Mouse (Mus musculus) G1E-ER4 (cell line): ENCODE measurements around the gene Efna4. TPM values are rescaled to one million over a fixed set of nuclear protein-coding genes. Genes with fewer than 3 reads are reported as not detected.

Experiments
- GATA1 ChIP-seq: IDR thresholded peaks from one replicate; pipeline ENCODE4 v1.8.0; 2012; ENCODE audit warnings: low read length, inconsistent platforms
- polyA plus RNA-seq: library from polyadenylated mRNA; stranded (reverse); fragments of >175 nt; gene quantifications from 2 replicates; pipeline ENCODE4 v1.2.3, GENCODE M21; 2012

The Efna4 gene
- polyA plus RNA-seq, 1 experiment, result 0.04 TPM

DNA sequence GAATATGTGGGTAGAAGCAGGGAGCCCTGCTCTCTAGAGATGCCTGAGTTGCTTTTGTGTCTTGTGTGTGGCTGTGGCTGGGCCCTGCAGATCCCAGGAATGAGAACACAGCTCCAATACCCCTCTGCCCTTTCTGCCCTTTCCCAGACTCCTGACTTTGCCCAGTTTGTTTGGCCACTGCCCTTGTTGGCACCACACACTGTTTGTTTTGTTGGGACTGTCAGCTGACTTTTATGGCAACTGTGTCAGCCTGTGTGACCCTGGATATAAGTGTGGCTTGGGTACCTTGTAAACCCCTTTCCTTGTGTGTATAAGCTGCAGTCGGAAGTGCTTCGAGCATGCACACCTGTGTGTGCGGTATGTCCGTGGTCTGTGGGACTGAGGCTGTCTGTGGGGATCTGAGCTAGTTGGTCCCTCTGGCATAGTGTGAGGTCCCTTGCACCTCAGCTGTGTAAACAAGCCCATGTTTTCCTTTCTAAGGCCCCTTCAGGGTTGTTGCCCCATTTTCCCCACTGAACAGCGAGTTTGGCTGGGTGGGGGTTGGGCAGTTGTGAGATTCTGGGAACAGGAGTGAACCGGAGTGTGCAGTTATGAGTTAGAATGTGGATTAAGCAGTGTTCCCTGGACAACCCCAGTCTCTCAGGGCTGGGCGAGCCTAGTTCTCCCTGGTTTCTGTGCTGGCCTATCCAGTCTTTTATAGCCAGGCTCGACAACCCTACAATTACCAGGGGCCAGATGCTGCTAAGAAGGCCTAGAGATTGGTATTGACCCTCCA, 32.1 kb downstream of the Efna4 start:
- no peak for TF ChIP-seq GATA1

DNA sequence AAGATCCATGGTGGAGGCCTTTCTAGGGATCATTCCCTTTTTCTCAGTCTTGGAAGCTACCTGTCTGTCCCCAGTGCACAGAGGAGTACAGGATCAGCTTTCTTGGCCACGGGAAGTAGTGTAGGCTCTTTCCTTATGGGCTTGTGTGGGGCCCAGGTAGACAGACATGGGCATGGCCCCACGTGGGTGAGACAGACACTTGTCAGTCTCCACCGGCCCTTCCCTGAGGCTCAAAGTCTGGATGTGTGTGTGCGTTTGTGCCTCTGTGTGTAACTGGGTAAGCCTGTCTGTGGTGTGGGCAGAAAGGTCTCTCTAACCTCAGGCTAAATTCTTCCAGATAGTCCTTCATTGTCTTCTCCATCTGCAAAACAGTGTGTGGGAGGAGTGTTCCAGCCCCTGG, 32.7 kb downstream of the Efna4 start:
- no peak for TF ChIP-seq GATA1

DNA sequence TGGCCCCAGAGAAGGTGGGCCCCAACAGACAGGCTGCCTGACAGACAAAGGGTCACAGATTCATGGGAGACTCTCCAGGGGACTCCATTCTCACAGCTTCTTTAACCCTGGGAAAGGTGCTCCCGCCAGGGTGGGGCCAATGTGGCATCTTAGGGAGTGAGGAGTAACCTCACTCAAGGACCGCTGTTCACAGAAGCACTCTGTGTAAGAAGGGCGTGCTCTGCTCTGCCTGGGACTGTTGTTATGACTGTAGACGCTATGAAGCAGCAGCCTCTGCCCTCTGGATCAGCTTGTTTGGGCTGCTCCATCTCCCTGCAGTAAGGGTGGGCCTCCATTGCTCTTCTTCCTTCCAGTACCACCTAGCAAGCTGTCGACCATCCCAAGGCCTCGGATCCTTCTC, 33.4 kb downstream of the Efna4 start:
- no peak for TF ChIP-seq GATA1

DNA sequence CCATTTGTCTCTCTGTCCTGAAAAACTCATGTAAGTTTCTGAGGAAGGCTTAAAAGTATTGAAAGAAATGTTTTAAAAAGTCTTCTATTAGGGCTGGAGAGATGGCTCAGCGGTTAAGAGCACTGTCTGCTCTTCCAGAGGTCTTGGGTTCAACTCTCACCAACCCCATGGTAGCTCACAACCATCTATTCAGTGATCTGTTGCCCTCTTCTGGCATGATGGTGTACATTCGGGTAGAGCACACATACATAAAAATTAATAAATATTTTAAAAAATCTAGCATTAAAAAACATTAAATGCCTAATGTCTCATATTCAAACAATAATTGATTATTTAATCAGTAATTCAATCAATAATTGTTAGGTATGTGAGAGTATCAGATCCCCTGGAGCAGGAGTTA, 37.3 kb downstream of the Efna4 start:
- no peak for TF ChIP-seq GATA1

DNA sequence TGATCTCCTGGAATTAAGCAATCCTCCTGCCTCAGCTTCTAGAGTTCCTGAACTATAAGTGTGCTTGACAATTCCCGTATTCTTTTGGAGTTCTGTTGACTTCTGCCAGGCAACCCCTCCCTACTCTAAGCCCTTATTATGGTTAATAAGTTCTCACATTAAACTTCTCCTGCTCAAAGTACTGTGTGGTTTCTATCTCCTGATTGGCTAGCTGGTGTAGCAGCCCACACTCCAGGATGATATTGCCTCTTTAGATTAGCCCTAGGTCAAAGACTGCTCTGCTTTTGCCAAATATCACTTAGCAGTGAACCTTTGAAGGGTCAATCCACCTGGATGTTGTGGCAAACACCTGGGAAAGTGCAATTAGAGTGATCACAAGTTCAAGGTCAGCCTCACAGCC, 37.8 kb downstream of the Efna4 start:
- TF ChIP-seq GATA1, result no peak

DNA sequence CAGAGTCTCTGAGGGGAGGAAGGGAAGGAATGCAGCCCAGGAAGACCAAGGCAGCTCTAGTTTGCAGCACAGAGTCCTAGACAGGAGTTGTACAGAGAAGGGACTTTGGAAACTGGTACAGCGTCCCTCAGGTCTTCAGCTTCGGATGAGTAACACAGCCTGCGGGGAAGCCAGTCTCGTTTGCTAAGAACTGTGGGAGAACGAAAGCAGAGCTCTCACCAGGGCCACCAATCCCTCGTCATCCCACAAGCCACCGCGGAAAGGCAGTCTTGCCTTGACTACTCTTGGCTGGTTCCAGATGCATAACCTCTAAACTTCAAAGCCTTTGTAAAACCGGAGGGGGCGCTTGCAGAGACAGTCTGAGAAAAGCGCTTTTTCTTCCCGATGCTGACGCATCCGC, 38.3 kb downstream of the Efna4 start:
- TF ChIP-seq GATA1, result no peak

DNA sequence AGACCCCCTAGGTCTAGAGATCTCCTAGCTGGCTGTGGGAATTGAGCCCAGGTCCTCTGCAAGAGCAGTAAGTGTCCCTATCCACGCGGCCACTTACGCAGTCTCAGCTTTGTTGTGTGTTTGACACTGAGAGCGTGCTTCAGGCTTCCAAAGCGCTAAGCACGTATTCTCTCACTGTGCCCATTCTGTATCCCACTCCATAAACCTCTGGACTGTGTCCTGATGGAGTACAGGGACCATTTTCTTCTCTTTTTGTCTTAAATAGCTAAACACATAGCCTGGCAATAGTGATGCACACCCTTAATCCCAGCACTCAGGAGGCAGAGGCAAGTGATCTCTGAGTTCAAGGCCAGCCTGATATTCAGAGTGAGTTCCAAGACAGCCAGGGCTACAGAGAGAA, 38.9 kb downstream of the Efna4 start:
- no peak for TF ChIP-seq GATA1

DNA sequence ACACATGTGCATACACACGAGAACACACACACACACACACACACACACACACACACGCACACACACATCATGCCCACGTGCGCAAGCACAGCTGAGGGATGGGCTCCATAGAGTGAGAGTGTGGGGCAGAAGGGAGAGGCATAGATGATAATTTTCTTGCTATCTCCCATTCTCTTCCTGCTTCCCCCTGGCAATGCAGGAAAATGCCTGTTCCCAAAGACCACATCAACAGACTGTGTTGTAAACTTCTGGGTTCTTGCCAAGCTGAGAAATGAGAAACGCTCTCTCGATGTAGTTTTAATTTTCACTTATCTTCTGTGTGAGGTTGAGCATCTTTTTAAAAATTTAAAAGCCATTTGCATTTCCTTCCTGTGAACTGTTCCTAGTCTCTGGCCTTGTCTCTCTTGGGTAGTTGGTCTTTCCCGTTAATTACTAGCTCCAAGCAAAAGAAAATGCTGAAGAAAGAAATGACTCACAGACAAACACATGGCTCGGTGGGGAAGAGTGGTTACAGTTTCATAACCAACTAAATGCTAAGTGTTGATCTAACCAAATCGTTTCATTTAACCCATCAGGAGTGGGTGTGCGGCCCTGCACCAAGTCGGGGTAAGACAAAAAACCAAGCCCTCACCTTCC, 40.9 kb downstream of the Efna4 start:
- TF ChIP-seq GATA1, result no peak

DNA sequence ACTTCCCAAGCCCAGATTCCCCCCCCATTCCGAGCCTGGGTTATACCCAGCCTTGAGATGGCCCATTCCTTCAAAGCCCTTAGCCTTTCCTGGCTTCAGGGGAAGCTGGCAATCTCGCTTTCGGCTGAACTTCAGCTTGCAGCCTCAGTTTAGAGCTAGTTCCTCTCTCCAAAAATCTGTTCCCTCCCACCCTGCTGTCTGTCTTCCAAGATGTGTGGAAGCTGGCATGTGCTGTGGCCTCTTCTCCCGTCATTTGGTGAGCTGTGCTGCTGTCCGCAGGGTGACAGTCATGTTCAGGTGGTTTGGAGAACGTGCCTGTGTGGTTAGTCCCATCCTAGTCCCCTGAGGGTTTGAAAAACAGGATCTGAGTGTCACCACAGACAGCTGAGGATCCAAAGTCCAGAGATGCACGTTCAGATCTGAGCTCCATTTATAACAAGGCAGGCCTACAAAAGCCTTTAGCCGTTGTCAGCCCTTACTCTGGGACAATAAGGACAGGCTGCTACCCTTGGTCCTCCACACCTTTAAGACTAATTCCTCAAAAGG, 42.1 kb downstream of the Efna4 start:
- TF ChIP-seq GATA1, result no peak

DNA sequence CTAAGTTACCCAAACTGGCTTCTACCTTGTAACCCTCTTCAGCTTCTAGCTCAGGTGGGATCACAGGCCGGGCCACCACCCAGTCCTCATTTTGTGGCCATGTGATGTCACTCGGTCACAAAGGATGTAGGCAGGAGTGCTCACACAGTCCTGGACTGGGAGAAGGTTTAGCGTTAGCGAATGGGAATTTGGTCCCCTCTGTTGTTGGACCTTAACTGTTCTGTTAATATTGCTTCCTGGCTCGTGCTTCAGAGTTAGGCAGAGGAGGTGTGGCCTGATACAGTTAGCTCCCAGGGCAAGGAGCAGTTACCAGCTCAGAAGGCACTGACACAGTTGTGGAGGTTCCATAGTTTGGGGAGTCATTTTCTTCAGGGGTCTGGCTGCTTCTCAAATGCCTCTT, 43.6 kb downstream of the Efna4 start:
- TF ChIP-seq GATA1, result no peak

DNA sequence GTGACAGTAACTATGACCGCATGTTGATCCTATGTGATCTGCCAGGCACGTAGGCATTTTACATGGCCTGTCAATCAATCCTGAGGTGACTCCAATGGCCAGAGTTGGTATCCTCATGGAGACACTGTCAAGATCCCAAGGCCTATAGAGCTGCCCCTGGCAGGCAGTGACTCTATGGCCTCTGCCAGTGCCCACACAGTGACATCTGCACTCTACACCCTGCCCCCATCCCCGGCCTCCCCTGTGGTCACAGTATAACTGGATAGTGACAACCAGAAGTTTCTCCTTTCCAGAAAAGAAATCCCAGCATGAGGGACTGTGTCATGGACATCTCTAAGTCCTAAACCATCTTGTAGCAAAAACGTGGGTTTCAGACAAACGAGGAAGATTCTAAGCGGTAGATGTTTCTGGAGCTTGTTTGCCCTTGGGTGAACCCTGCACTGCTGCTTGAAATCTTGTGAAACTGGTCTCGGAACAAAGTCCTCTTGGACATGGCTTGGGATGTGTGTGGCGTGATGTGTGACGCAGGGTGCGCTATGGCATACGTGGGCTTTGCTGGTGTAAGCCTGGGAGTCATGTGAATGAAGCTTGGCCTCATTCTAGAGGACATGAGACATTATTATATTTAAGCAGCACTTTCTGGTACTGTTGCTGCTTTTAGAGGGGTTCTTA, 44.4 kb downstream of the Efna4 start:
- TF ChIP-seq GATA1, result no peak

DNA sequence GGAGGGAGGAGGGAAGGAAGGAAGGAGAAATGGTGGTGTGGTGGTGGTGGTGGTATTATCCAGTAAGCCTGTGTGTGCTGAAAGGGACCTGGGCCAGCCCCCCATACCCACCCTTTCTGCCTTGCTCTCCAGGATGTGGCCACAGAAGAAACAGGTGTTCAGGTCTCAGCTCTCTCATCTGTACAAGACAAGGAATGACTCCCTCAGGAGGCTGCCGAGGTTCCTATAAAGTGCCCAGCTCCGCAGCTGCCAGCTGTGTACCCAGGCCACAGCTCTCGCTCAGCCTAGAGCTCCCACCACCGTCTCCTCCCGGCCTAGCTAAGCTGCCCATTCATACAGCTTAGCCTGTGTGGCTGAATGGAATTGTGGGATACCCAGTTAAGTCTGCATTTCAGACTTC, 45.5 kb downstream of the Efna4 start:
- no peak for TF ChIP-seq GATA1

DNA sequence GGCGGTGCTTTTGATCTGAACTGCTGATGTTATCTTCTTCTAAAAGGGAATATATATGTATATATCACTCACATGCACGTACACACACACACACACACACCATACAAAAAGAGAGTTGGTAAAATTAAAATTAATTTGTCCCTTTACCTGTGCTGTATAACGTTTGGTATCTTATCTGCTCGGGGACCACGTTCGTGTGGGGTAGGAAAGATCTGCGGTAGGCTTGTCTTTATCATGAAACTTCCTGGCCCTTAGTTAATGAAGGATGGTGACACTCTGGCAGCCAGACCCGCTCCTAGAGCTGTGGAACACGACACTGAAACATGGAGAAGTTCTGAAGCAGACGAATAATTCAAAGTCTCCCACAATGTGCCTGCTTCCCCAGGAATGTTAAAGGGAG, 46.0 kb downstream of the Efna4 start:
- TF ChIP-seq GATA1, result no peak

DNA sequence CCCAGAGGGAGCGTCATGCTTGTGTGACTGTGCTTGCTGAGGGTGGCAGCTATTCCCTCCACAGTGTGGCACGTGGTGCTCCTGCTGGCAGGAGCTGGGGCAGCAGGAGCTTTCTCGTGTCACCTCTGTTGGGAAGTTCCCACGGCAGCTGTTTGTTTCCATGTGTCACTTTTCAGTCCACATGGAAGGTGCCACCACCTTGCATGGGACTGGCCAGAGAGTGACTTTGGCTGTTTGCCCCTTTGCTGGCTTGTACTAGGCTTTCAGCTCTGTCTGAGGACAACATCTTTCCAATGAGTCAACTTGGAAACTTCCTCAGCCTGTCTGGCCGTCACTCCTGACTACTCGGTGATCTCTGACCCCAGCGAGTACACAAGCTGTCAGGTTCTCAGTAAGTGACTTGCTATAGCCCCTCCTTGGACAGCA, 49.3 kb downstream of the Efna4 start:
- TF ChIP-seq GATA1, result no peak

DNA sequence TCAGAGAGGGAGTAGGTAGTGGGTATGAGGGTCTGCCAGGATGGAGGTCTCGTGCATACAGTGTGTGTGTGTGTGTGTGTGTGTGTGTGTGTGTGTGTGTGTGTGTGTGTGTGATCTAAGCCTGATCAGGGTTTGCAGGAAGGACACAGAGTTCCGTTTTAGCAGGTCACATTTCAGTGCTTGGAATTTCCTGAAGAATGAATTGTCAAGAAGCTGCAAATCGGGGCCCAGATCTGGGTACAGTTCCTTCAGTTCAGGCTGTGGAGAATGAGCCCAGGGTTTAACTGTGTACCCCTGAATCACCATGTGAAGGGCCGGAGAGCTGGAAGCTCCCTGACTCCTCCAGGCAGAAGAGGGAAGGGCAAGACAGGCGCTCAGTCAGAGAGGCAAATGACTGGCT, 50.5 kb downstream of the Efna4 start:
- no peak for TF ChIP-seq GATA1

DNA sequence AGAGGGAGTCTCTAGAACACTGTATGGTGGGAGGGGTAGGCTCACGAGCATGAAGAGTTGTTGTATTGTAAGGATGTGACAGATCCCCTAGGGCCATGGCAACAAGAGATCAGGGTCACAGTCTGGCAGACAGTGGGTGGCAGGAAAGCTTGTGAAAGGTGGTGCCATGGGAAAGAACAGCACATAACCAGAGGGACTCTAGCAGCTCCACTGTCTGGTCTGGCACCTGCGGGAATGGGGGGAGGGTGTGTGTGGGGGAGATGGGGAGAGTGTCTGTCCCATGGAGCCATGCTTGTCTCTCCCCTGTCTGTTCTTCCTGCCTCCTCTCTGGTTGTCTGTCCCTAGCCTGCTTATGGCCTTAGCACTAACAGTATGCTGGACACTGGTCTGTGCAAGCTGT, 52.3 kb downstream of the Efna4 start:
- TF ChIP-seq GATA1, result no peak
